Mouse (Mus musculus): ENCODE measurements around the gene Msl2.

The Msl2 gene

DNA sequence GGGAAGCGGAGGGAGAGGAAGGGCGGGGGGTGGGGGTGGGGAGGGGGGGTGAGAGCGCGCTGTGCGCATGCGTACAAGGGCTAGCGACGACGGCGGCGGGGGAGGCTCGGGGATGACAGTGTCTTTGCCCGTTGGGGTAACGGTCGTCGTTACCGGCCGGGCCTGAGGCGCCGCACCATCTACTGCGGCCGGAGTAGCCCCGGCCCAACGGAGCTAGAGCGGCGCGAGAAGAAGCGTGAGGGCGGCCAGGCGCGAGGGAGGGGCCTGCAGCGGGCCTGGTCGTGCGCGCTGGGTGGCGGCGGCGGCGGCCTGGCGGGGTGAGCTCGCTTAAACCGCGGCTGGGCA lies at the start of gene Msl2:
Gene Msl2, plus strand, starts transcription at position 115 of the 345 bp plus-strand sequence.
- DNase-seq (ENCODE audit: low spot score) = no peak

DNA sequence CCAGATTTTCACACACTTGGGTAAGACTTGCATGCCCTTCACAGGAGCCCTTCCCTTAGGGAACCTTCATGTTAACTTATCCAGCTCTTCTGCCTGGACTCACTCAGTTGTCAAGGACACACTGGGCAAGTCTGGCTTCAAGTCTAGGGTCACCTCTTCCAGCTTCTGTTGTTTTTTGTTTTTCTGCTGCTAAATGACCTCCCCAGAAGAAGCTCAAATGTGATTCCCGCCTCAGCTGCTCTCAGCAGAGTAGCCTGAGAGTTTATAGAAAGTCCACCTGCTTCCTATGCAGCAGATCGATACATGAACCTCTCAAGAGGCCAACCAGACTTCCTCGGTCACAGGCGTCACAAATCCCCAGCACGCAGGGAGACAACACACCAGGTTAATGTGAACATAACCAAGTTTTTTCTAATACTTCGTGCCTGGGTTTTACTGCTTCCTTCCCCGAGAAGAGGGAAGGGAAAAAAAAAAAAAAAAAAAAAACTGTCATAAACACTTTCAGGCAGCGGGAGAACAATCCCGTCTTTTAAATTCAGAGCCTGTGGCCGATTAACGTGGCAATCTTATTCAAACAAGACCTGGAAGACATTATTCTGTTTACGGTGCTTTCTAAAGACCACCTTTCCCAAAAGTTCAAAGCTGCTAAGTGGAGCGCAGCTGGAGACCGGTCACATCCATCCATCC lies 40.0 kb upstream of the Msl2 start:
- no peak for DNase-seq (ENCODE audit: low spot score)

DNA sequence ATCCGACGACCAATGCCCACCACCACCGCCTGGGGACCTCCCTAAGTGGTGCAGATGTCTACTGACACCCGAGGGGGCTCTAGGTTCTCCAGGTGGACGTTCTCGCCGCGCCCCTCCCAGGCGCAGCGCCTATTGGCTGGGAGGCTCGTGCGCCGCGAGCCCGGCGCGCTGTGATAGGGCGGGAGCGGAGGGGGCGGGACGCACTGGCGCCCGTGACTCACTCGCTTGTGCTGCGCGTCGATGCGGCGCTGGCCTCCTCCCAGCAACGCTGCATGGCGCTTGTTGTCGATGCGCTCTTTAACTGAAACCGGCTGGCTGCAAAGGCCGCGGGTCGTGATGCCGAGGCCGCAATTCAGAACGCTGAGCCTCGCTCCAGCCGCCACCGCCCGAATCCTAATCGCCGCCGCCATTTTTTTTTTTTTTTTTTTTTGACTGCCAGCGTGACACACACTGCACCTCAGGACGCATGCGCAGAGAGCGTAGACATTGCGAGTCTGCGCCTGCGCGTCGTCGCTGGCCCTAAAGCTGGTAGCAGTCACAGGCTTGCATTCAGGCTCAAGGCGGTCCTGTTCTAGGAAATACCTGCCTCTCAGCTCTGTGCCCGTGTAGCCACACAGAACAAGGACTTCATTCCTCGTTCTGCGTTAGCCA lies 39.3 kb upstream of the Msl2 start, which contains the start of gene Pccb:
Gene Pccb, minus strand, starts transcription at position 451 of the 651 bp plus-strand sequence.
- DNase-seq (ENCODE audit: low spot score) = peak; percentile 90

DNA sequence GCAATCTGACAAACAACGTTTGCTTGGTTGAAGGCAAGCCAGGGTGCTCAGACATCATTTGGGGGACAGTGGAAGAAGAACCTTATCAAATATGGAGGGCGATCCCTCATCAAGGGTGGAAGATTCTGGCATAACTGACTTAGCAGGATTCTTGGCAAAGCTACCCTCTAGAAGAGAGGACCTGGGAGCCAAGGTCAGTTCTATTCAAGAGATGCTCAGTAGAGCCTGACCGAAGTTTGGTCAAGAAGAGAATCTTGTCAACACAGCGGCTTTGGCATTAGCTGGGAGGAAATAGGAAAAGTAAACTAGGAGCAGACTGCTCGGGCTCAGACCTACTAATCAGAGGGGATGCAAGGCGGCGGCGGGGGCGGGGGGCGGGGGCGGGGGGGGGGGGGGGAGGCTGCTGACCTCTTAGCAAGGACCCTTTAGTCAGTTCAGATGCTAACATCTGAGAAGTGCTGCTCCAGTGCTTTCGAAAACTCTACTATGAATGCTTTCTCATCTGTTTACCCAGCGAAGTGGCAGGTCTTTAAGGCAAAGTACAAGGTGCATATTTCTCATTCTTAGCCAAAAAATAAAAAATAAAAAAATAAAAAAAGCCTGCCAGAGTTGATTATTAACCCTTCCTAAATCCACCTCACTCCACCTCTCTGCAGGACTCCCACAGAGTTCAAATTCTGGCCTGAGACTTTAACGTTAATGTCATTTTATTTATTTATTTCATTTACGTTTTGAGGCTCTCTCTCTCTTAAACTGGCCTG lies 37.9 kb upstream of the Msl2 start:
- DNase-seq (ENCODE audit: low spot score) = no peak

DNA sequence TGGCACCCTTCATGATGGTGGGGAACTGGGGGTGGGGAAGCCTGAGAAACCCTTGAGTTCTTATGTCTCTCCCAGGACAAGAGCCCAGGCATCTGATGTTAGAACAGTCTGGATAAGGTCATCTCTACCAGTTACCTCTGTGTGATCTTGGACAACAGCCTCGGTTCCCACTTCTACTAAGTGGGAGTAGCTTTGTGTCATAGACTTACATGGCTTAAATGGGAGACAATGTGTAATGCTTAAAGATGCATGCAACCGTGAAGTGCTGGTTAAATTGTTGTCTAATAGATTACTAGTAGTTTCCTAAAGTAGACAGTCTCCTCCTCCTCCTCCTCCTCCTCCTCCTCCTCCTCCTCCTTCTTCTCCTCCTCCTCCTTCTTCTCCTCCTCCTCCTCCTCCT lies 37.0 kb upstream of the Msl2 start:
- DNase-seq (ENCODE audit: low spot score) = no peak

DNA sequence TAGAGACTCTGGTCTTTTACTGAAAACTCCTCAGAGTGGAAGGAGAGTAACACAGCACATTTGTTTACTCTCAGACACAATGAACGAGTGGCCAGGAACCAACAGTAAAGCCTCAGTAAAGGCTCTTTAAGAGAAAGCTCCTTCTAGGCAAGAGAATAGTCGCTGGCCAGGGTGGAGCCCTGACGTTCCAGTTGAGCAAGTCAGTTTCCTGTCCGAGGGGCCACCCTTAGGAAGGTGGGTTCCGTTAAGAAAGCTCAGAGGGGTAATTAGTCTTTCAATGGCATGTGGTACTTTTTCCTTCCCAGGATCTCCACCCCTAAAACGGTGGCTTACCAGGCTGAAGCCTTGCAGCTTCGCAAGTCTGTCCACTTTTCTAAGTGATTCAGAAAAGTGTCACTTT lies 36.5 kb upstream of the Msl2 start:
- no peak for DNase-seq (ENCODE audit: low spot score)

DNA sequence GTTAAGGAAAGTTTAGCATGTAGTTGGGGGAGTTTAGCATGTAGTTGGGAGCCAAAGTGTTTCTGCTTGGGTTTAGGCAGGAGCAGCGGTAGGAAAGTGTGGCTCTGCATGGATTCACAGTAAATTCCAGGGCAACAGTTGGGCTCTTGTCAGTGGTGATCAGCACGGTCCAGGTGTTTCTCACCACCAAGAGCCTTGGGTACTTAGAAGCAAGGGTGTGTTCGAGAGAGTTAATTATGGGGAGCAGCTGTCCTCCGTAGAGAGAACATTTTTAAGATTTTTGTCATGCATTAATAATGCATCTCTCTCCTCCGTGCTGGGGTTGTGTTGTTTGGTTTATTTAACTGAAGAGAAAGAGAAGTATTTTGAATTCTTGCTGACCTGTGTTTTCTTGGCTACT lies 35.3 kb upstream of the Msl2 start:
- DNase-seq (ENCODE audit: low spot score) = no peak

DNA sequence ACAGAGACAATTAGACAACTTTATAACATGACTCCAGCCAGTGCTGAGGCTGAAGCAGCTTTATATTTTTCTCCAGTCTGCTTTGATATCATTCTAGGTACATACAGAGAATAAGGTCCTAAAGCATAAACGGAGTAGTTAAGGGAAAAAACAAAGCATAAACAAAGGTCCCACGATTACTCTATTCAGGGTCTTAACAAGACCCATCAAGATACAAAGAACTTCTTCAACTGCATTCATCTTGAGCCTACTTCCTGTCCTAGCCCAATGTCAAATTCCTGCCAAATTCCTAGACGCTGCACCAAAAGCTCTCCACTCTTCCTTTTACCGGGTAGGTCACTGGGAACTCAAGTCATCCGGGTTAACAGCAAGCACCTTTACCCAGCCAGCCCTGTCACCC lies 32.4 kb upstream of the Msl2 start:
- no peak for DNase-seq (ENCODE audit: low spot score)

DNA sequence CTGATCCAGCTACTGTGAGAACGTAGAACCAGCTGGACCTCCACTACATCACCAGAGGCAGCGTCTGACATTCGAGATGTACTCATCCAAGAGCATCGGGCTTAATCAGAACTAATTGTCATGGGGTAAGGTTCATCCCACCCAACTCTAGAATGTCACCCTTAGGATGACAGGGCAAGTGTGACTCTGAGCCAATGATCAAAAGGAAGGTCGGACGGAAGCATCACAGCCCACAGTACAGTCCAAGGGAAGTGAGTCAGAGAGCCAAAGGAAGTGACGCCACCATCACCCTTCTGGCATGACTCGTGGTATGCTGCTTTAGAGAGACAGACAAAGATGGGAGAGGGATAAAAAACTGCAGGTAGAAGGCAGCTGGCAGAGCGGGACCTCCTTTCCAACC lies 31.7 kb upstream of the Msl2 start:
- DNase-seq (ENCODE audit: low spot score) = no peak

DNA sequence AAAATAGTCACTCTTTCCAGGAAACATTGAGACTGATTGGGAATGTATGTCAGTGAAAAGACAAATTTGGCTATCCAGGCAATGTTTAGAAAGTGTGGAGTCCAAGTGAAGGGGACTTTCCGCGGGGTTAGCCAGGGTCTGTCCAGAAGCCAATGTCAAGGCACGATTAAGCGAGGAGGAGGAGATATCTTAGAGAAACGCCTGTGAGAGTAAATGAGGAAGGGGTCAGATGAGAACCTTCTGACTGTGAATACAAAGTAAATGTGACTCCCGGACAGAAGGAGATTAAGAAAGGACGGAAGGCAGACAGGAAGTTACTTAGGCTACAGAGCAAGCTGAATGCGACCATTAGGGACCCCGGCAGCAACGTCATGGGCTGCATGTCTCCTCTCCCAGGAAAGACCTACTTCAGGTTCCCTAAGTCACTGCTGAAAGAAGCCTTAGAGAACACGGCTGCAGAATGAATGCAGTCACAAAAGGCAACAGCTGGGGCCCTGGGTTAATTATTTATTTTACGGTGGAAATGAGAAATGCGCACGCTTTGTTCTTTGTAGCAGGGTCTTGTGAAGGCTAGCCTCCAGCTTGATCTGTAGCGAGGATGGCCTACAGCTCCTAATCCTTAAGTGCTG lies 28.1 kb upstream of the Msl2 start:
- DNase-seq (ENCODE audit: low spot score) = no peak

DNA sequence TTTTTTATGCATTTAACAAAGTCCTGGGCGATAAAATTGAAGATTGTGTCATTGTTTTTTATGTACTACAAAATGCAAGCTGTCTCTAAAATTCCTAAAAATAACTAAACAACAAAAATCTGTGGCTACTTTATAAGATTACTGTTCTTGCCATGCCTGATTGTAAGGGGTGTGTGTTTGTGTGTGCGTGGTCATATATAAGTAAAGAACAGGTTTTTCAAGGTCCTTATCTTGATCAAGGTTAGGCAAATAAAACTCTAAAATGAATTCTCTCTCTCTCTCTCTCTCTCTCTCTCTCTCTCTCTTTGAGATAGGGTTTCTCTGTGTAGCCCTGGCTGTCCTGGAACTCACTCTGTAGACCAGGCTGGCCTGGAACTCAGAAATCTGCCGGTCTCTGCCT lies 21.9 kb upstream of the Msl2 start:
- DNase-seq (ENCODE audit: low spot score) = no peak

DNA sequence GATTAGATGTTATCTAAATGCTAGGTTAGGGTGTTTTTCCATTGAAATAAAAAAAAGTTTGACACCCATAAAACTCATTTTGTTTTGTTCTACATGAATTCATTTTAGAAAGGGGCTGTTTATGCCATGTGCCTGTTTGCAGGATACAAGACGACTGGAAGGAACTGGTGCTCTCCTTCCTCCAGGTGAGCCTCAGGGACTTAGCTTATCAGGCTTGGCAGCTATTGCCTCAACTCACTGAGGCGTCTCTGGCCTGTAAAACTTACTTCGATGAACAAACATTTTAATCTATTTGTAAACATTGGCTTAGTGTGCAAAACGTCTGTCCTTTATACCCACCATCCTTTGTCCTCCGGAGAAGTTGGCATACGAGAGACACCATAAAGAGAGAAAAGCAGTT lies 21.2 kb upstream of the Msl2 start:
- DNase-seq (ENCODE audit: low spot score) = no peak

DNA sequence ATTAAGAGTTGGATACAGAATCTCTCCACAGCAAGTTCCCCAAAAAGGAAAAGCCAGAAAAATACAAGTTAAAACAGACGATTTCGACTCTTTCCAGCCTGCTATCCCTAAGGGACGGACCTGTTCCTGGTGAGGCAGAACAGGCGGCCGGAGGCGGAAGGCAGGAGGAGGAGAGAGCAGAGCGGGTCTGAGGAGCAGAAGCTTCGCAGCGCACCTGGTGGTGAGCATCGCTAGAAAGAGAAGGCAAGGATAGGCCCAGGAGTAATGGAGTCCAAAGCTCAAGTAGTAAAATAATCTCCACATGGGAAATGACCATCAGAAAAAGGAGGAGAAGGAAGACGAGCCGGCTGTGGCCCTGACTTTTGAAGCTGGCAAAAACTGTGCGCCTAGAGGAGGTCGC lies 20.6 kb upstream of the Msl2 start:
- no peak for DNase-seq (ENCODE audit: low spot score)

DNA sequence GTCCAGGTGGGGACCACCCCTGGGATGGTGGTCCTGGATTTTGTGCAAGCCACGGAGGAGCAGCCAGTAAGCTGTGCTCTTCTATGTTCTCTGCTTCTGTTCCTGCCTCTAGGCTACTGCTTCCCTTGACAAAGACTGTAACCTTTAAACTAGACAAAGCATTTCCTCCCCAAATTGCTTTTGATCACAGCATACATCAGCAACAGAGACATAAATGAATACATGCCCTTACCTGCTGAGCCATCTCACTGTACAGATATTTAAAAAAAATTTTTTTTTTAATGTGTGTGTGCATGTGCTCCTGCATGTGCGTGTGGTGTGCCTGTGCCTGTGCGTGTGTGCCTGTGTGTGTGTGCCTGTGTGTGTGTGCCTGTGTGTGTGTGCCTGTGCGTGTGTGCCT lies 16.7 kb upstream of the Msl2 start:
- DNase-seq (ENCODE audit: low spot score) = no peak

DNA sequence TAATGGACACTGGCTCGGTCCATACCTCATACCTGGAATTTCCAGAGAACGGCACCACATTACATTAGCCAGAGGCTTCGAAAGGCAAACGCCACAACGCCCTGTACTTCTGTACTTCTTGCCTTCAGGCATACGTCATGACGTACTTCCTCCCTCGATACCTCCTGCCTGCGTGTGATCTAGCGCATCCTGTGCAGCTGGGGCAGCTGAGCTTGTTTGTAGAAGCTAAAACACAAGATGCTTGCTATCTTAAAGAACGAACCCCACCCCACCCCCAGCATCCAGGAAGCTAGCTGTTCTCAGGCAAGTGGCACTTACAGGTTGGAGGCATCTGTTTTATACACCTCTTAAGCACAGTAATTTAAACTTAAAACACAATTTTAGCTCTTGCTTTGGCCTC lies 12.9 kb upstream of the Msl2 start:
- no peak for DNase-seq (ENCODE audit: low spot score)

DNA sequence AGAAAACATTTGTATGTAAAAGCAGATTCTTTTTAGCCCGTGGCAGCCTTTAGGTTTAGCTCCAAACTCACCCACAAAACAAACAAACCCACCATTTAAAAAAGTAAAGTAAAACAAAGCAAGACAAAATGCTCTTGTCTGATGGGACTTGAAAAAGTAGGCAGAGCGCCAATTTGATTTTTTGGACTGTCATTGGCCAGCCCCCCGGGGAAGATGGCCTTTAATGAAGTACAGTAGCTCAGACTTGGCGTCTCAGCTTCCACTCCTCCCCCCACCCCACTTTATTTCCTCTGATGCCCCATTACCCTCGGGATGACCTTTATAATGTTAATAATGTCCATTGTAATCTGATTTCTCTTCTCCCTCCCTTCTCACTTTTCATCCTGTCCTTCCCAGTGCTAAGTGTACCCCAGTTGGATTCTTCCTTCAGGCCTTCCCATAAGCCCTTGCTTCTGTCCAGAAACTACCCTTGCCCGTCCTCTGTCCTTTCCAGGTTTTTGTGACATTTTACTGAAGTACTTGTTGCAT lies 11.6 kb upstream of the Msl2 start:
- no peak for DNase-seq (ENCODE audit: low spot score)

DNA sequence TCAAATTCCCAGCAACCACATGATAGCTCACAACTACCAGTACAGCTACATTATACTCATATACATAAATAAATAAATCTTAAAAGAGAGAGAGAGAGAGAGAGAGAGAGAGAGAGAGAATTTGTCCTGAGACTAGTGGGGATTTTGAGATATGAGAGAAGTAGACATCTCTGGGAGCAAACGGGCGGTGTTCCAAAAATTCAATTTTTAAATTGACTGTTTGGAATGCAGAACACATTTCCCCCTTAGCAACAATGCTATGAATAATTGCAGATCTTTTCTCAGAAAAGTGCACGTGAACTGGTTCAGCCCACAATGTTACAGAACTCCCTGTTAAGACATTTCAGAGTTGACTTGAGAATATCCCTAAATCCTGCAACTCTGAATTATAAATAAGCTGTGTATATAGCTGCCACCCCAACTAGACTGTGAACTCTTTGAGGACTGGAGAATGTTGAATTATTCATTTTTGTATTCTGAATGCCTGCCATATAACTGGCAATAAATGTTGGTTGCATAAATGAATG lies 8.8 kb upstream of the Msl2 start:
- no peak for DNase-seq (ENCODE audit: low spot score)

DNA sequence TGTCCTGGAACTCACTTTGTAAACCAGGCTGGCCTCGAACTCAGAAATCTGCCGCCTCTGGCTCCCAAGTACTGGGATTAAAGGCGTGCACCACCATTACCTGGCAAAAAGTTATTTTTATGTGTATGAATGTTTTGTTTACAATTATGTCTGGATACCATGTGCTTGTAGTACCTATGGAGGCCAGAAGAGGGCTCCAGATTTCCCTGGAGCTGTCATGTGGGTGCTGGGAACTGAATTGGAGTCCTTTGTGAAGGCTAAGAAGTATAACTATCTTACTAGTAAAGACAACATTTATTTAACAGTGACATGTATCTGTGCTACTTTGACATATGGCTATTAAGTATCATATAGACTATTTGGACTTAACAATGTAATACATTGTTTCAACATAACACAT lies 4.1 kb upstream of the Msl2 start:
- no peak for DNase-seq (ENCODE audit: low spot score)

DNA sequence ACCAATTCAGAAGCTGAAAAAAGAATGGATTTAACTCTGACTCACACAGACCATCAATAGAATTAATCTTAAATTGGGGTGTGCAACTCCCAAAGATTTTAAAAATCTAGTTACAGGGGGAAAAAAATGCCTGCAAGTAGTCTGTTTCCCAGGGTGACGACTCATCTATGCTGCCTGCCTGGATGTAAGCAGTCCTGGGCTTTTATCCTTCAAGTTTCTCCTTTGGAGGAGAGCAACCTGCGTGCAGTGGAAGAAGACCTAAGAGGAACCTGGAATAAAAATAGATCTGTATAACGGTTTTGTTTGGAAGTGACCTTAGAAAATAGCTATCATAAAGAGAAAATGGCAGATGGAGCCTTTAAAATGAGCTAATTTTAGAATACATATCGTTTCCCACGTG lies 1.4 kb upstream of the Msl2 start:
- DNase-seq (ENCODE audit: low spot score) = no peak

DNA sequence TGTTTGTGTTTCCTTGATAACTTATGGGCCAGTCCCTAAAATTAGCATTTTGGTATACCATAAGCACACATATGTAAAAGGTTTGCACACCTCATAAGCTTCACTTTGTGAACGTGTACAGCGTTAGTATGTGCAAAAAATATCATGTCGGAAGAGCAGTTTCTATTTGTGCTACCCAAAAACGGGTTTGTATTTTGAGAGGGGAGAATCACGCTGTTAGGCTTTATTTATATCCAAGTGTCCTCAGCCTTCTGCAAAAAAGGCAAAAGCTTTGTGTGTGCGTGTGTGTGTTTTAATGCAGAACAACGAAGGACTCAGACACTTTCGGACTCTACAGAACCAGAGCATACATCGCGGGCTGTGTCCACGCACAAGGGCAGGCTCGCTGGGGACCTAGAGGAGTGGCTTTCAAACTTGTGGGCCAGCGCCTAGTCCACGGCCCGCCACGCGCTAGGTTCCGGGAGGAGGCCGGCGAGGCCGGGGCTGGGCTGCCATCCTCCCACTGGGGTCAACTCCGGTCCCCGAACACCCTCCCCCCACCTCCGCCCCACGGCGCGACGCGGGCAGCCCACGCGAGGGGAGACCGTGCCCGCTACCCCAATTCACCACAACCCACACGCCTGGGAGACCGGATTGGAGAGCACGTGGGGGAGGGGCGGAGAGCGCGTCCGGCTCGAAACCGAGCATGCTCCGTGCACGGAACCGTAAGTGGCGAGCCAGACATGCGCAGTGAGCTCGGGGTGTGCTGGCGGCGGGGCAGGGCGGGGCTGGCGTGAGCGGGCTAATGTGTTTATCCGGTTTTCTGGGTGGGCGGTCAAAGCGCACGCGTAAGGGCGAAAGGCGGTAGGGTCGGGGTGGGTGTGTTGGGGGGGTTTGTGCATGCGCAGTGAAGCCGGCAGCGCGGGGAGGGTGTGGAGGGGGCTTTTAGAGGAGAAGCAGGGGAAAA lies 587 bp upstream of the Msl2 start:
- peak; percentile 96 for DNase-seq (ENCODE audit: low spot score)

DNA sequence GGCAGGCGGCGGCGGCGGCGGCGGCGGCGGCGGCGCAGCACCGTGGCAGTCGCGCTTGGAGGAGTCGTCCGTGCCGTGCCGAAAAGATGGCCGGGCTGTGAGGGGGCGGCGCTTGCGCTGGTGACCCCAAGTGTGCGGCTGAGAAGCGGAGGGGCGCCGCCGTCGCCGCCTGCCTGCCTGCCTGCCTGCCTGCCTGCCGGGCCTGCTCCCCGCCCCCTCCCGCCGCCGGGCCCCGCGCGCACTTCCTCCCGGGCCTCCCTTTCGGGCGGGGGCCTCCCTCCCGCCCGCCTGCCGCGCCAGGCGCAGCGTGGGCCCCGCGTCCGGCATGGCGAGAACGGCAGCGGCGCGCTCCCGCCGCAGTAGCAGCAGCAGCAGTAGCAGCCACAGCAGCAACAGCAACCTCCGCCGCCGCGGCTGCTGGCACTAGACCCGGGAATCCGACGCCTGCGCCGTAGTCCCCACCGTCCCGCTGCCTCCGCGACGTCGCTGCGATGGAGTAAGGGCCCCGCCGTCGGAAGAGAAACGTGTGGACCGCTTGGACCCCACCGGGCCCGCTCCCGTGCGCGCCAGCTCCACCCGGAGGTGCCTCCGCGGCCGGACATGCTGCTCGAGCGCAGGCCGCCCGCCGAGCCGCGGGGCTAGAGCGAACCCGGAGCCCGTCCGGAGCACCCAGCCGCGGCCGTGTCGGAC lies 576 bp downstream of the Msl2 start:
- peak; percentile 66 for DNase-seq (ENCODE audit: low spot score)

Data from ovary, postnatal 14 days (tissue).